Mouse (Mus musculus): ENCODE results near the gene Slc9b1.
A peak's percentile ranks its signal among the peaks of the same experiment; 100 is the strongest.

The Slc9b1 gene

GRCm38 (mm10) chr3:135439651-135440050 is 91.8 kb downstream of the Slc9b1 start:
- DNase-seq = no peak

- peak; percentile 37 for DNase-seq
These were observed 92.4 kb downstream of the Slc9b1 start for GRCm38 (mm10) chr3:135440221-135440620.

GRCm38 (mm10) chr3:135440621-135441020 is 92.8 kb downstream of the Slc9b1 start:
- DNase-seq = no peak

- DNase-seq = no peak
These were observed 97.1 kb downstream of the Slc9b1 start for GRCm38 (mm10) chr3:135444930-135445329.

All from cerebellum, adult 9-11 months (tissue).